In genomic region chr3:81196937-81197336, GRCm38 (mm10) we compare ENCODE assay signal across 29 mouse cellular contexts.
DNase-seq lines count a peak whose midpoint lies in the region; ATAC-seq and TF ChIP-seq lines count a peak whose summit lies in the region.
"Had no signal": no experiment of that assay in that cellular context is flagged by ENCODE, and none has a peak within 500 bp of the region (broad histone marks: within the 10 kb centered on the region; RNA-seq: fewer than 3 reads in every experiment).

No protein-coding gene starts in this region.

- no peaks in the 10 kb centered on the region for H3K27me3 ChIP-seq in kidney, embryonic 15.5 days
- H3K27me3 ChIP-seq in intestine, embryonic 16.5 days (replicated peaks; ENCODE audit: control insufficient read depth, insufficient read depth, low read length), result no peaks in the 10 kb centered on the region
- H3K27me3 ChIP-seq in stomach, postnatal 0 days (ENCODE audit: control insufficient read depth, insufficient read depth, low read length), result no peaks in the 10 kb centered on the region
- H3K27me3 ChIP-seq: CH12.LX; embryonic facial prominence, embryonic 12.5 days; embryonic facial prominence, embryonic 15.5 days; forebrain, embryonic 12.5 days; forebrain, embryonic 15.5 days; heart, embryonic 12.5 days; heart, embryonic 15.5 days; Patski had no signal

- TF ChIP-seq CTCF in lung, adult 2 months (IDR thresholded peaks at IDR 0.05; ENCODE audit: insufficient read depth, low read length), result no peak
- TF ChIP-seq CTCF in stomach, postnatal 0 days (IDR thresholded peaks at IDR 0.05; ENCODE audit: low read depth), result no peak

- TF ChIP-seq EP300 in stomach, postnatal 0 days (optimal IDR thresholded peaks at IDR 0.05), result no peak

- no peak overlapping the region for H3K4me2 ChIP-seq in kidney, embryonic 15.5 days
- no peak overlapping the region for H3K4me2 ChIP-seq in intestine, embryonic 16.5 days (ENCODE audit: low read depth, low read length)
- H3K4me2 ChIP-seq in stomach, postnatal 0 days (replicated peaks; ENCODE audit: low read depth), result no peak overlapping the region
- H3K4me2 ChIP-seq: embryonic facial prominence, embryonic 12.5 days; embryonic facial prominence, embryonic 15.5 days; forebrain, embryonic 12.5 days; forebrain, embryonic 15.5 days; heart, embryonic 12.5 days; heart, embryonic 15.5 days; hindbrain, embryonic 14.5 days had no signal

- no peak overlapping the region for H3K27ac ChIP-seq in kidney, embryonic 15.5 days
- H3K27ac ChIP-seq in intestine, embryonic 16.5 days (ENCODE audit: low read length), result no peak overlapping the region
- no peak overlapping the region for H3K27ac ChIP-seq in stomach, postnatal 0 days (replicated peaks)
- H3K27ac ChIP-seq: embryonic facial prominence, embryonic 12.5 days; embryonic facial prominence, embryonic 15.5 days; forebrain, embryonic 12.5 days; forebrain, embryonic 15.5 days; heart, embryonic 15.5 days; hindbrain, embryonic 10.5 days; hindbrain, embryonic 14.5 days had no signal

- no peak overlapping the region for H3K4me3 ChIP-seq in kidney, embryonic 15.5 days (replicated peaks)
- no peak overlapping the region for H3K4me3 ChIP-seq in lung, adult 2 months (replicated peaks; ENCODE audit: extremely low read depth, low read depth, low read length)
- no peak overlapping the region for H3K4me3 ChIP-seq in intestine, embryonic 16.5 days (ENCODE audit: low read length)
- no peak overlapping the region for H3K4me3 ChIP-seq in stomach, postnatal 0 days (ENCODE audit: low read depth, low read length)
- H3K4me3 ChIP-seq: embryonic facial prominence, embryonic 12.5 days; embryonic facial prominence, embryonic 15.5 days; forebrain, embryonic 12.5 days; forebrain, embryonic 15.5 days; heart, embryonic 12.5 days; heart, embryonic 15.5 days; hindbrain, embryonic 10.5 days had no signal

- no peak for DNase-seq in kidney, postnatal 36 days
- DNase-seq in lung, postnatal 10 days, result peak; percentile 2
- DNase-seq in lung, adult 2 months, result no peak
- no peak for DNase-seq in T-cell, adult 2 months (ENCODE audit: low spot score)
- DNase-seq in stomach, postnatal 0 days (ENCODE audit: low spot score), result no peak
- DNase-seq: adrenal gland, adult 2 months; adrenal gland, postnatal 14 days; B cell, adult 2 months; cerebellum, adult 11 months; cerebellum, adult 2 months; cerebellum, adult 9-11 months; cerebellum, postnatal 25 days; gastrocnemius, postnatal 25 days; heart, adult 18-20 months; heart, postnatal 10 days; heart, postnatal 36 days had no signal

- no peaks in the 10 kb centered on the region for H3K9me3 ChIP-seq in kidney, embryonic 15.5 days (replicated peaks)
- H3K9me3 ChIP-seq in intestine, embryonic 16.5 days (ENCODE audit: control insufficient read depth, low read length), result no peaks in the 10 kb centered on the region
- no peaks in the 10 kb centered on the region for H3K9me3 ChIP-seq in stomach, postnatal 0 days (ENCODE audit: control insufficient read depth, low read length)
- H3K9me3 ChIP-seq: embryonic facial prominence, embryonic 12.5 days; embryonic facial prominence, embryonic 15.5 days; forebrain, embryonic 12.5 days; forebrain, embryonic 15.5 days; G1E; heart, embryonic 12.5 days; heart, embryonic 15.5 days; hindbrain, embryonic 10.5 days had no signal

- WGBS in kidney, embryonic 15.5 days, result 60% methylated on average over 2 of the region's 2 CpGs
- WGBS in lung, adult 2 months, result 53% methylated on average over 2 of the region's 2 CpGs
- WGBS in intestine, embryonic 16.5 days, result 39% methylated on average over 2 of the region's 2 CpGs
- WGBS in stomach, postnatal 0 days, result 39% methylated on average over 2 of the region's 2 CpGs

- H3K9ac ChIP-seq in kidney, embryonic 15.5 days, result no peak overlapping the region
- no peak overlapping the region for H3K9ac ChIP-seq in intestine, embryonic 16.5 days (ENCODE audit: low read depth, low read length)
- no peak overlapping the region for H3K9ac ChIP-seq in stomach, postnatal 0 days (ENCODE audit: low read length)
- H3K9ac ChIP-seq: embryonic facial prominence, embryonic 12.5 days; embryonic facial prominence, embryonic 15.5 days; forebrain, embryonic 12.5 days; forebrain, embryonic 15.5 days; heart, embryonic 12.5 days; heart, embryonic 15.5 days; hindbrain, embryonic 14.5 days had no signal

- no peaks in the 10 kb centered on the region for H3K4me1 ChIP-seq in kidney, embryonic 15.5 days
- no peaks in the 10 kb centered on the region for H3K4me1 ChIP-seq in lung, adult 2 months (ENCODE audit: control insufficient read depth, insufficient read depth, low read length)
- no peaks in the 10 kb centered on the region for H3K4me1 ChIP-seq in intestine, embryonic 16.5 days (ENCODE audit: control insufficient read depth, insufficient read depth, low read length)
- no peaks in the 10 kb centered on the region for H3K4me1 ChIP-seq in stomach, postnatal 0 days (replicated peaks; ENCODE audit: control insufficient read depth, insufficient read depth)
- H3K4me1 ChIP-seq: embryonic facial prominence, embryonic 12.5 days; embryonic facial prominence, embryonic 15.5 days; forebrain, embryonic 12.5 days; forebrain, embryonic 15.5 days; heart, embryonic 12.5 days; heart, embryonic 15.5 days; hindbrain, embryonic 10.5 days had no signal

- H3K36me3 ChIP-seq in kidney, embryonic 15.5 days, result no peaks in the 10 kb centered on the region
- H3K36me3 ChIP-seq in intestine, embryonic 16.5 days (ENCODE audit: control insufficient read depth, insufficient read depth, low read length), result no peaks in the 10 kb centered on the region
- H3K36me3 ChIP-seq in stomach, postnatal 0 days (ENCODE audit: control insufficient read depth, insufficient read depth, low read length), result no peaks in the 10 kb centered on the region
- H3K36me3 ChIP-seq: embryonic facial prominence, embryonic 12.5 days; embryonic facial prominence, embryonic 15.5 days; forebrain, embryonic 12.5 days; forebrain, embryonic 15.5 days; G1E; heart, embryonic 12.5 days; heart, embryonic 15.5 days; hindbrain, embryonic 10.5 days had no signal

- no peak for TF ChIP-seq POLR2A in lung, adult 2 months (IDR thresholded peaks at IDR 0.05; ENCODE audit: borderline replicate concordance, extremely low read depth, low read depth, low read length)

- 0 out of 2 replicates have a peak, but pooled peaks have one; percentile 18 for ATAC-seq in kidney, embryonic 15.5 days (replicated peaks; ENCODE audit: low FRiP score)
- ATAC-seq in intestine, embryonic 16.5 days, result peak; percentile 49; the same call in 1 of the 2 replicates
- ATAC-seq in stomach, postnatal 0 days (ENCODE audit: low FRiP score, low TSS enrichment), result no peak
- ATAC-seq: forebrain, embryonic 15.5 days; Patski had no signal
